Mouse (Mus musculus) kidney, adult 2 months (tissue): ENCODE results near the gene Rpp25l.
"Not testable (repeated sequence)": the region's sequence is repeated elsewhere in the genome, so short reads cannot be mapped to it uniquely, and the experiment has no call there.

Experiments used
- CTCF ChIP-seq: fragments of 200-500 bp; conservative IDR thresholded peaks from 2 replicates; pipeline ENCODE4 v1.5.1; 2011; ENCODE audit warnings: low read depth, mild to moderate bottlenecking, control low read depth, low read length, moderate library complexity, mixed read lengths; ENCODE audit not compliant: insufficient read depth, insufficient read length
- POLR2A ChIP-seq: fragments of 200-500 bp; IDR thresholded peaks from one replicate; pipeline ENCODE4 v1.6.1; 2011; ENCODE audit warnings: low read depth, low read length, control low read depth

DNA sequence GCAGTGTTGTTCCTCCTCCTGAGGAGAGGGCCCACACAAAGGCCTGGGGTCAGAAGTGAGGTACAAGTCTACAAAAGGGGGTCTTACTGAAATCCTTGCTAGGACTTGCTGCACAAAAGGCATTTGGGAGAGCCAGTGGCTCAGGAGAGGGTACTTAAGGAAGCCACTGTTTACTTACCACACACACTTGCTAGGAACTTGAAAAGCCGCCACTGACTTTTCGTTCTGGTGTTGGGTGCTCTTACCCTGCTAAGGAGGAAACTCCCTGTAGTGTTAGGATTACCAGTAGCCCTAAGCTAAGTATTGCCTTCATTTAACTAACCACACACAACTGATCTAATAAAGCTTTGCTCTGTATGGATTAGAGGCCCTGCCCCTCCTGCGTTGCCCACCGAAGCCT is 23.3 kb downstream of the Rpp25l start:
- not testable (repeated sequence) for TF ChIP-seq CTCF, POLR2A
